Mouse (Mus musculus) embryonic facial prominence, embryonic 13.5 days (tissue): Measurements from ENCODE around the gene Grtp1. TPM values are rescaled to one million over a fixed set of nuclear protein-coding genes. Genes with fewer than 3 reads are reported as not detected.

Experiments
- ATAC-seq: fragments of 200-750 bp; cut with Nextera tagmentation; 2 replicates; pipeline ENCODE4 v1.8.0; 2017; ENCODE audit warnings: low read depth; ENCODE audit not compliant: insufficient number of reproducible peaks, insufficient read depth, low FRiP score, low TSS enrichment
- H3K27ac ChIP-seq: fragments of 300-500 bp; sonication (generic); 2 replicates; pipeline ENCODE4 v1.5.1; 2015; ENCODE audit warnings: moderate library complexity, mild to moderate bottlenecking, inconsistent platforms
- H3K27me3 ChIP-seq: fragments of 300-500 bp; sonication (generic); 2 replicates; pipeline ENCODE4 v1.6.1; 2015; ENCODE audit warnings: mild to moderate bottlenecking, inconsistent platforms
- H3K36me3 ChIP-seq: fragments of 300-500 bp; sonication (generic); 2 replicates; pipeline ENCODE4 v1.6.1; 2015; ENCODE audit warnings: mild to moderate bottlenecking, inconsistent platforms
- H3K4me1 ChIP-seq: fragments of 300-500 bp; sonication (generic); 2 replicates; pipeline ENCODE4 v1.6.1; 2015; ENCODE audit warnings: inconsistent platforms
- H3K4me2 ChIP-seq: fragments of 300-500 bp; sonication (generic); 2 replicates; pipeline ENCODE4 v1.6.1; 2015; ENCODE audit warnings: moderate library complexity, mild to moderate bottlenecking, inconsistent platforms
- H3K4me3 ChIP-seq: fragments of 300-500 bp; sonication (generic); 2 replicates; pipeline ENCODE4 v1.5.1; 2015; ENCODE audit warnings: mild to moderate bottlenecking, inconsistent platforms
- H3K9ac ChIP-seq: fragments of 300-500 bp; sonication (generic); 2 replicates; pipeline ENCODE4 v1.6.1; 2015; ENCODE audit warnings: mild to moderate bottlenecking, inconsistent platforms
- H3K9me3 ChIP-seq: fragments of 300-500 bp; sonication (generic); 2 replicates; pipeline ENCODE4 v1.6.1; 2016; ENCODE audit warnings: inconsistent platforms
- WGBS: fragments of 180-500 bp; shearing (Covaris S2); methylation state at CpG from one replicate; pipeline ENCODE4 v1.1.7; 2015; ENCODE audit warnings: mixed read lengths; 5-methylcytosine and 5-hydroxymethylcytosine counted together
- polyA plus RNA-seq: library from polyadenylated mRNA; unstranded; fragments of >200 nt; fragmentation: Nextera tagmentation; extraction: Ambion mirVana; gene quantifications from 2 replicates; pipeline ENCODE4 v1.2.1, GENCODE M21; 2015

Grtp1 gene
- polyA plus RNA-seq, 1 experiment from 2014 or later: 14.3 TPM

- WGBS: 83% methylated on average over 8 of the region's 8 CpGs
- ATAC-seq: no peak
- Histone ChIP-seq H3K4me3 (no peak overlapping the region), H3K4me2 (no peak overlapping the region), H3K4me1 (no peaks in the 10 kb centered on the region), H3K36me3 (peaks cover 13% of the 10 kb centered on the region; the same call in 1 of the 2 replicates), H3K9ac (no peak overlapping the region), H3K27me3 (no peaks in the 10 kb centered on the region), H3K9me3 (no peaks in the 10 kb centered on the region), H3K27ac (no peak overlapping the region)
These were observed 13.6 kb downstream of the Grtp1 start for GRCm38 (mm10) chr8:13186819-13187218.

DNA sequence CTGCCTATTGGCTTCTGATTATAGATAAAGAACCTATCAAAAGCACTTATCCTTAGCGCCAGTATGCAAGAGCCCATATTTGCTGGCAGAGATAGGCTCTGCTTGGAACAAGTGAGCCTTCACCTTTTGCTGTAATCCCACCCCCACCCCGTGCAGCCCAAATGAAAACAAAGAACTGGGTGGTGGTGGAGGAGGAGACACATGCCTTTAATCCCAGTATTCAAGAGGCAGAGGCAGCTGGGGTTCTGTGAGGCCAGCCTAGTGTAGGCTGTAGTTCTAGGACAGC, 18.8 kb downstream of the Grtp1 start:
- no peak for ATAC-seq
- WGBS: 62% methylated on average over 2 of the region's 2 CpGs

DNA sequence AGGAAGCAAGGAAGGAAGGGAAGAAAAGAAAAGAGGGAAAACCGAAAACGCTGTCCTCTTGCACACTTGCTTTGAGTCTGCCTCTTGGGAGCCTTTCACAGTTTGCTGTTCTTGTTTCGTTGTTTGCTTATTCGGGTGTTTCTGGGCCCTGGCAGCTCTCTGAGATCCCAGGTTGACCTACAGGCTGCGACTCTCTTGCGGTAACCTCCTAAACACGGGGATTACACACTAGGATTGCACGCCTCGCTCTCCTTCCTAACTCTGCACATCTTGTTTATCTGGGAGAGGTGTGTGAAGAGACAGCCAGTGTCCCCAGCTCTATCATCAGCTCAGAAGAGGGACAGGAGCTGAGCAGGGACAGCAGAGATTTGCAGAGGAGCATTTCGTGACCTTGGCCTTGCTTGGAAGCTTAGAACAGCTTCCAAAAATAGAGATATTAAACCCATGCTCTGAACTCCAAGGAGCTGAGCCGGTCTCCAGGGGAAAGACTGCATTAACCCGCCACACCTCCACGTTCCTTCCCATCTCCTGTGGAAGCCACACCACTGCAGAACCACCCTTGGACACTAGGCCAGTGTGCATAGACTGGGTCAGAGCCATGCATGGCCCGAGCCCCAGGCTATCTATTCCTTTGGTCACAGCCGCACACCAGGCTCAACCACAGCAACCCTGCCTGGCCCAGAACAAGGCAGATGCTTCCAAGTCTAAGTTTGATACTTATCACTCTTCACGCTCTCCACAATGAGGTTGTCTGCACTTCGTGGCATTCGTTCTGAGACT, 19.3 kb downstream of the Grtp1 start:
- no peak overlapping the region for H3K9ac ChIP-seq
- H3K27me3 ChIP-seq: no peaks in the 10 kb centered on the region
- no peaks in the 10 kb centered on the region for H3K9me3 ChIP-seq
- peaks cover 37% of the 10 kb centered on the region for H3K36me3 ChIP-seq
- no peak overlapping the region for H3K4me2 ChIP-seq
- no peak overlapping the region for H3K4me3 ChIP-seq
- no peak for ATAC-seq
- no peak overlapping the region for H3K27ac ChIP-seq
- WGBS: 82% methylated on average over 18 of the region's 18 CpGs
- no peaks in the 10 kb centered on the region for H3K4me1 ChIP-seq

More for the DNA sequence above, 18.8 kb downstream of the Grtp1 start:
- Histone ChIP-seq H3K36me3 (peaks cover 32% of the 10 kb centered on the region), H3K9ac (no peak overlapping the region), H3K27ac (no peak overlapping the region), H3K4me2 (no peak overlapping the region), H3K9me3 (no peaks in the 10 kb centered on the region), H3K4me3 (no peak overlapping the region), H3K4me1 (no peaks in the 10 kb centered on the region), H3K27me3 (no peaks in the 10 kb centered on the region)

- Histone ChIP-seq H3K4me3 (no peak overlapping the region), H3K27ac (no peak overlapping the region), H3K9me3 (no peaks in the 10 kb centered on the region), H3K36me3 (peaks cover 44% of the 10 kb centered on the region), H3K27me3 (no peaks in the 10 kb centered on the region), H3K4me1 (no peaks in the 10 kb centered on the region), H3K9ac (no peak overlapping the region), H3K4me2 (no peak overlapping the region)
- ATAC-seq: no peak
- 83% methylated on average over 9 of the region's 9 CpGs for WGBS
These were observed 20.0 kb downstream of the Grtp1 start for GRCm38 (mm10) chr8:13180408-13180807.

- H3K4me2 ChIP-seq: no peak overlapping the region
- H3K36me3 ChIP-seq: peaks cover 49% of the 10 kb centered on the region
- 0 out of 2 replicates have a peak overlapping the region, but pooled peaks have one; percentile 49 for H3K9ac ChIP-seq
- H3K27ac ChIP-seq: no peak overlapping the region
- H3K4me3 ChIP-seq: no peak overlapping the region
- no peaks in the 10 kb centered on the region for H3K4me1 ChIP-seq
- ATAC-seq: no peak
- H3K9me3 ChIP-seq: no peaks in the 10 kb centered on the region
- 68% methylated on average over 7 of the region's 7 CpGs for WGBS
- H3K27me3 ChIP-seq: no peaks in the 10 kb centered on the region
These were observed 20.5 kb downstream of the Grtp1 start for GRCm38 (mm10) chr8:13179948-13180347.

DNA sequence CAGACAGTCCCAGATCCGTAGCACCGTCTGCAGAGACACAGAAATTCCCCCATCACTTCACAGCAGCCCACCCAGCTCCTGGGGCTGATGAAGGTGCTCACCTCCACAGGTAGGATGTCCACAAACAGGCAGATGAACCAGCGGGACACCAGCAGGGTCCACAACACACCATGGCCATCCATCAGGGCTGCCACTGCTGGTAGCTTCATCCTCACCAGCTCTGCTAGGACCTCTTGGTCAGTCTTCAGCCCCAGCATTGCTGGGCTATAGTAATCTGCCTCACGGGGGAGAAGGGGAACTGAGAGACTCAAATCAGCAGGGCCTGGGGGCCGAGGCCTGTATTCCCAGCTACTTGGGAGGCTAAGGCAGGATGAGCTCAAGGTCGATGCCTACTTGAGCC, 20.9 kb downstream of the Grtp1 start:
- H3K27ac ChIP-seq: no peak overlapping the region; the same call in 1 of the 2 replicates
- peaks cover 51% of the 10 kb centered on the region for H3K36me3 ChIP-seq
- no peak overlapping the region for H3K4me2 ChIP-seq
- H3K9me3 ChIP-seq: no peaks in the 10 kb centered on the region
- H3K4me3 ChIP-seq: no peak overlapping the region
- no peak for ATAC-seq
- 64% methylated on average over 6 of the region's 6 CpGs for WGBS
- no peaks in the 10 kb centered on the region for H3K27me3 ChIP-seq
- H3K4me1 ChIP-seq: no peaks in the 10 kb centered on the region
- H3K9ac ChIP-seq: 0 out of 2 replicates have a peak overlapping the region, but pooled peaks have one; percentile 49

DNA sequence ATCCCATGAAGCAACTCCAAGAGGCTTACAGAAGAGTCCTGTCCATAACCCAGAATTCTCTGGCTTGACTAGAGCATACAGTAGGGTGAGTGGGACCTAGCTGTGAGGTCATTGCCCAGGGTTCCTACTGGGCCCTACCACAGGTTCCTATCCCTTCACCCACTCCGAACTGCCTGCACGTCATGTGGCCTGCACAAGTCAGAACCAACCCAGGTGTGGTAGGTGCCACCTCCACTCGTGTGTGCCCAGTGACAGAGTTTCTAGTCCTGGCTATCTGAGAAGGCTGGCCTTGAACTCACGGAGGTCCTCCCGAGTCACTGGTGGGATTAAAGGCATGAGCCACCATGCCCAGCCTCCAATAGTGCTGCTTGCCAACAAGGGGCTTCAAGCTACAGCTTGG, 22.3 kb downstream of the Grtp1 start:
- H3K27ac ChIP-seq: no peak overlapping the region
- no peaks in the 10 kb centered on the region for H3K9me3 ChIP-seq
- no peak overlapping the region for H3K9ac ChIP-seq
- peaks cover 61% of the 10 kb centered on the region for H3K36me3 ChIP-seq
- no peak for ATAC-seq
- no peaks in the 10 kb centered on the region for H3K27me3 ChIP-seq
- no peaks in the 10 kb centered on the region for H3K4me1 ChIP-seq
- H3K4me2 ChIP-seq: no peak overlapping the region
- no peak overlapping the region for H3K4me3 ChIP-seq
- 92% methylated on average over 5 of the region's 5 CpGs for WGBS

- Histone ChIP-seq H3K36me3 (peaks cover 66% of the 10 kb centered on the region), H3K4me2 (no peak overlapping the region), H3K4me3 (no peak overlapping the region), H3K9me3 (no peaks in the 10 kb centered on the region), H3K9ac (no peak overlapping the region), H3K4me1 (no peaks in the 10 kb centered on the region), H3K27me3 (no peaks in the 10 kb centered on the region), H3K27ac (no peak overlapping the region)
- WGBS: 88% methylated on average over 7 of the region's 7 CpGs
- ATAC-seq: no peak
These were observed 23.1 kb downstream of the Grtp1 start for GRCm38 (mm10) chr8:13177173-13177852.

DNA sequence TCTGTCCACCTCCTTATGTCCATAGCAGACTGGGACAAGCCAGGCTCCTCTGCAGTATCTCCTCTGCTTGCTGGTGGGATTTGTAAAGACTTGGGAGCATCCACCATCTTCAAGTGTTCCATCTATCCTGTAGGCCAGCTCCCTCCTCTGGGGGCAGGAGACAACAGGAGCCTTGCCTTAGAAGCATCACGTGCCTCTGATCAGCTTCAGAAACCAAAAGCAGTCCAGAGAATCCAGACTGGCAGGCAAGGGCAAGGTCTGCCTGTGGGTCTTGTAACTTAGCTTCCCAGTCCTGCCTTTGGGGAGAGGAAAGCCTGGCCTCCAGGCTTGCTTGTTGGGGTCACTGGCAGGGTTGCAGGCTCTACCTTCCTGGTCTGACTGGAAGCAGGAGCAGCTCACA, 24.8 kb downstream of the Grtp1 start:
- Histone ChIP-seq H3K4me1 (no peaks in the 10 kb centered on the region), H3K27ac (no peak overlapping the region), H3K9ac (no peak overlapping the region), H3K9me3 (no peaks in the 10 kb centered on the region), H3K36me3 (peaks cover 80% of the 10 kb centered on the region), H3K4me3 (no peak overlapping the region), H3K4me2 (no peak overlapping the region), H3K27me3 (no peaks in the 10 kb centered on the region)
- no peak for ATAC-seq
- WGBS: 85% methylated on average over 1 of the region's 1 CpGs

DNA sequence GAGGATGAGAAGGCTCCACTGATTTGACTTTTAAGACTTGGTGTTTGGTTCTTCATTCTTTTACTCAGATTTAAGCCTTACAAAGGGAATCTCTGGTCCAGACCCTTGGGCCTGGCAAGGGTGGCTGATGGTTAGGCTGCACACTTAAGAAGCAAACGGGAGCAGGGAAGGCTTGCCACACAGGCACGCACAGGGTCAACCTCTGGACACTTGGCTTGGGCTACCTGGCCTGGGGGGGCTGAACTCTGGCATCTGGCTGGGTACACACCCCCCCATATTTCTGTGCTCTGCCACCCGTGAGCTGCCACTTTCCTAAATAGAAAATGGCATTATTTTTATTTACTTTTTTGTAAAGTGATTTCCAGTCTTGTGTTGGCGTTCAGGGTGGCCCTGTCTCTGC, 25.6 kb downstream of the Grtp1 start:
- WGBS: 85% methylated on average over 4 of the region's 4 CpGs
- Histone ChIP-seq H3K27ac (no peak overlapping the region), H3K9me3 (no peaks in the 10 kb centered on the region), H3K36me3 (peaks cover 88% of the 10 kb centered on the region), H3K4me2 (no peak overlapping the region), H3K4me3 (no peak overlapping the region), H3K27me3 (no peaks in the 10 kb centered on the region), H3K9ac (no peak overlapping the region), H3K4me1 (no peaks in the 10 kb centered on the region)
- ATAC-seq: no peak

- H3K4me1 ChIP-seq: no peaks in the 10 kb centered on the region
- H3K36me3 ChIP-seq: peaks cover 93% of the 10 kb centered on the region
- 90% methylated on average over 4 of the region's 4 CpGs for WGBS
- ATAC-seq: no peak
- no peak overlapping the region for H3K9ac ChIP-seq
- no peaks in the 10 kb centered on the region for H3K27me3 ChIP-seq
- H3K4me2 ChIP-seq: no peak overlapping the region
- no peak overlapping the region for H3K4me3 ChIP-seq
- no peaks in the 10 kb centered on the region for H3K9me3 ChIP-seq
- no peak overlapping the region for H3K27ac ChIP-seq
These were observed 26.1 kb downstream of the Grtp1 start for GRCm38 (mm10) chr8:13174305-13174704.

DNA sequence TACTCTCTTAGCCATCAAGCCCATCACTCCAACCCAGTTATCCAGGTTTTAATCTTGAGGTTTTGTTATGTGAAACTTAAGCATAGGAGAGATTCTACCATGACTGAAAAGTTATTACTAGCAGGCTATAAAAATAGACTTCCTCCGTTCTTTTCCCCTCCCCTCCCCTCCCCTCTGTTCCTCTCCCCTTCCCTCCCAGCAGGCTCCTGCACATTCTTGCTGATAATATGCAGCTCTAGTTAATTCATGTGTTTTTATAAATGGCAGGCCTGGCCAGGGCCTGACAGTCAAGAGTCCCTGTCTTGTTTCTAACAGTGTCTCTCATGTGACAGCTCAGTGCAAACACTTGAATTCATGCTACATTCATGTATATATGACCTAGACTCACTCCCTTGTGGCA, 29.9 kb downstream of the Grtp1 start:
- H3K4me2 ChIP-seq: no peak overlapping the region
- H3K27ac ChIP-seq: no peak overlapping the region
- WGBS: 48% methylated on average over 1 of the region's 1 CpGs
- no peak overlapping the region for H3K9ac ChIP-seq
- ATAC-seq: no peak
- H3K36me3 ChIP-seq: peaks cover 99% of the 10 kb centered on the region
- H3K9me3 ChIP-seq: no peaks in the 10 kb centered on the region
- no peaks in the 10 kb centered on the region for H3K27me3 ChIP-seq
- H3K4me1 ChIP-seq: no peaks in the 10 kb centered on the region
- H3K4me3 ChIP-seq: no peak overlapping the region
